Mouse (Mus musculus) myocyte (in vitro differentiated cells): ENCODE results near the gene Tmpo.

Experiments used
- CEBPB ChIP-seq: IDR thresholded peaks from 2 replicates; pipeline ENCODE4 v1.6.1; 2011; ENCODE audit warnings: mild to moderate bottlenecking, moderate library complexity; ENCODE audit not compliant: poor library complexity, insufficient read depth, severe bottlenecking
- E2F4 ChIP-seq: IDR thresholded peaks from one replicate; pipeline ENCODE4 v1.6.1; 2011; ENCODE audit warnings: mild to moderate bottlenecking, control low read depth, moderate library complexity; ENCODE audit not compliant: insufficient read depth
- MAX ChIP-seq: IDR thresholded peaks from one replicate; pipeline ENCODE4 v1.6.1; 2011; ENCODE audit warnings: low read depth, mild to moderate bottlenecking, control low read depth
- MYOG ChIP-seq, 3 experiments: IDR thresholded peaks; one replicate each; pipeline ENCODE4 v1.6.1; 2011; ENCODE audit warnings: control low read depth in 2 of 3, low read depth in 2 of 3, mild to moderate bottlenecking in 2 of 3; ENCODE audit not compliant: insufficient read length in 2 of 3, control insufficient read depth in 1 of 3, insufficient read depth in 1 of 3
- POLR2A ChIP-seq: IDR thresholded peaks from one replicate; pipeline ENCODE4 v1.6.1; 2011; ENCODE audit warnings: low read depth, mild to moderate bottlenecking, control low read depth, moderate library complexity; ENCODE audit not compliant: insufficient read length
- TCF3 ChIP-seq: IDR thresholded peaks from one replicate; pipeline ENCODE4 v1.6.1; 2011; ENCODE audit warnings: low read depth, control low read depth; ENCODE audit not compliant: insufficient read length

DNA sequence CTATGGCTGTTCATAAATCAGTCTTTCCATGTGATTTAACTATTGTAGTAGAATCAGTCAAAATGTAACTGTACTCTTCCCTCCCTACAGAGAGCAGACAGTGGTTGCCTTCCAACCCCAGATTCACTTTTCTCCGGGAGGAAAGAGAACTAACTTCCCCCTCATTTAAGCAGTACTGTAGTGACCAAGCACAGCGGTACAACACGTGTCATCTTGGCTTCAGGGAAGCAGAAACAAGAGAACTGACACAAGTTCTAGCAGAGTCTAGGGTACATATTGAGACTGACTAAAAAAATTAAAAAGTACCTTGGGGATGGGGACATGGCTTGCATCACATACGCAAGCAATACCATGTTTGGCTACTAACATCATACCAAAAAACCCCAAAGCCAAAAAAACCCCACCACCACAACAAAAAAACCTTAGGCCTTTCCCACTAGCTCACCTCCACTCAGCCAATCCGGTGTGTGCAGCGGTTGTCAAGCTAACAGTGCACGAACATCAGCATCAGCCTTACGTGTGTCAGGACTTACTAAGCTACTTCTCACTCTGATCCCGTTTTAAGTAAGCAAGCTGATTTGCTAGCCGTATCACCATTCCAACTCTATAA, 27.1 kb downstream of the Tmpo start:
- no peak for TF ChIP-seq POLR2A
- no peak for TF ChIP-seq MYOG (IDR thresholded peaks at IDR 0.05; ENCODE audit: control insufficient read depth in 1 of 3, insufficient read depth in 1 of 3, insufficient read length in 2 of 3, low read depth in 2 of 3)
- no peak for TF ChIP-seq MAX
- TF ChIP-seq E2F4, result no peak
- no peak for TF ChIP-seq CEBPB
- no peak for TF ChIP-seq TCF3
